ENCODE assay signal across 8 mouse cellular contexts in genomic region chr16:20621191-20621990, GRCm38 (mm10). TPM values are rescaled to one million over a fixed set of nuclear protein-coding genes. Genes with fewer than 3 reads are reported as not detected.
DNase-seq lines count a peak whose midpoint lies in the region; ATAC-seq lines count a peak whose summit lies in the region.

Gene Camk2n2, minus strand, starts transcription at chr16:20621287.

- intact Hi-C loops in left cerebral cortex, postnatal 36 days (cut with DNase I), result no loop called here

- peak within 1 kb of the TSS; percentile 97 for H3K27ac ChIP-seq in hindbrain, embryonic 16.5 days (ENCODE audit: low read depth, low read length)

- no peaks in the 10 kb centered on the region for H3K9me3 ChIP-seq in hindbrain, embryonic 16.5 days (ENCODE audit: control insufficient read depth, low read length)

- ATAC-seq in hindbrain, embryonic 16.5 days, result peak; percentile 53
- ATAC-seq in megakaryocyte progenitor cell, adult 5-6 weeks (replicated peaks; ENCODE audit: poor library complexity), result peak; percentile 30; the same call in 1 of the 2 replicates

- peak; percentile 60 to 72 for DNase-seq in left cerebral cortex, adult 18-20 months (ENCODE audit: low spot score in 2 of 2)
- no peak for DNase-seq in left cerebral cortex, adult 11 months (ENCODE audit: low spot score)
- DNase-seq in cerebellum, postnatal 14 days, result peak; percentile 80 to 86
- peak; percentile 59 for DNase-seq in gastrocnemius, postnatal 10 days
- DNase-seq in left cerebral cortex, postnatal 36 days (ENCODE audit: low spot score in 2 of 2), result peak; percentile 61 to 71
- DNase-seq in spleen, adult 12 weeks (ENCODE audit: low spot score), result peak; percentile 55

- peak within 1 kb of the TSS; percentile 91 for H3K4me3 ChIP-seq in hindbrain, embryonic 16.5 days (ENCODE audit: low read length)

- H3K4me2 ChIP-seq in hindbrain, embryonic 16.5 days (ENCODE audit: low read length), result peak within 1 kb of the TSS; percentile 72

- peak within 1 kb of the TSS; percentile 81 for H3K9ac ChIP-seq in hindbrain, embryonic 16.5 days (ENCODE audit: low read depth, low read length)

- H3K27me3 ChIP-seq in hindbrain, embryonic 16.5 days (replicated peaks; ENCODE audit: control insufficient read depth, insufficient read depth, low read length), result no peaks in the 10 kb centered on the region

- peaks cover 16% of the 10 kb centered on the region for H3K4me1 ChIP-seq in hindbrain, embryonic 16.5 days (ENCODE audit: control insufficient read depth, insufficient read depth, low read depth, low read length)

- 0% methylated on average over 56 of the region's 92 CpGs for WGBS in hindbrain, embryonic 16.5 days

- no peaks in the 10 kb centered on the region for H3K36me3 ChIP-seq in hindbrain, embryonic 16.5 days (ENCODE audit: control insufficient read depth, insufficient read depth, low read length)

RNA-seq across cellular contexts. Expression of gene Camk2n2, which starts in this region (rescaled TPM):
- total RNA-seq in left cerebral cortex, adult 18-20 months (2021), result 100 to 1,000 TPM; 189 to 201 TPM
- 1 to 10 TPM; 2.6 to 3.0 TPM for total RNA-seq in gastrocnemius, postnatal 10 days (2021)
- polyA plus RNA-seq in hindbrain, embryonic 16.5 days (2015; fragmentation: Nextera tagmentation; extraction: Ambion mirVana), result 43.1 and 44.2 TPM in 2 replicates
- 100 to 1,000 TPM; 166 to 199 TPM for total RNA-seq in left cerebral cortex, postnatal 36 days (2021)
- total RNA-seq in megakaryocyte progenitor cell, adult 5-6 weeks (2015), result 0.42 and 0.59 TPM in 2 replicates
- total RNA-seq in megakaryocyte progenitor cell, adult 5-6 weeks (2017), result 0.10 and 0.96 TPM in 2 replicates

Comparison
In these comparisons a context has a peak if more than half of its experiments do, and no peak if none do; other contexts are left out.
1. RNA of gene Camk2n2 (total RNA-seq): 189 to 201 TPM in left cerebral cortex, adult 18-20 months and 166 to 199 TPM in left cerebral cortex, postnatal 36 days; 2.6 to 3.0 TPM in gastrocnemius, postnatal 10 days and 0.10 to 0.96 TPM in megakaryocyte progenitor cell, adult 5-6 weeks; every median in the first group is over 10 times any median in the second.
2. Peak in ATAC-seq in megakaryocyte progenitor cell, adult 5-6 weeks; RNA of the gene not detected or under 1 TPM.